ENCODE assay signal across 8 mouse cellular contexts in genomic region chrX:150656122-150656907, GRCm38 (mm10). TPM values are rescaled to one million over a fixed set of nuclear protein-coding genes. Genes with fewer than 3 reads are reported as not detected.
DNase-seq lines count a peak whose midpoint lies in the region; ATAC-seq and TF ChIP-seq lines count a peak whose summit lies in the region.

No protein-coding gene starts in this region.

- H3K4me1 ChIP-seq in forebrain, embryonic 12.5 days: no peaks in the 10 kb centered on the region
- H3K4me1 ChIP-seq in midbrain, embryonic 11.5 days (ENCODE audit: control insufficient read depth, insufficient read depth, low read length): no peaks in the 10 kb centered on the region
- H3K4me1 ChIP-seq in stomach, embryonic 16.5 days (ENCODE audit: control insufficient read depth, insufficient read depth, low read length): no peaks in the 10 kb centered on the region

- intact Hi-C loops in gastrocnemius, adult 2 months (cut with DNase I): no loop called here

- H3K4me3 ChIP-seq in gastrocnemius, adult 2 months: peak overlapping the region; percentile 61
- peak overlapping the region; percentile 51 for H3K4me3 ChIP-seq in forebrain, embryonic 12.5 days (replicated peaks)
- peak overlapping the region; percentile 50 for H3K4me3 ChIP-seq in midbrain, embryonic 11.5 days (ENCODE audit: low read depth, low read length)
- peak overlapping the region; percentile 54 for H3K4me3 ChIP-seq in stomach, embryonic 16.5 days (replicated peaks; ENCODE audit: low read length)

- TF ChIP-seq POLR2A in brain, embryonic 14.5 days (IDR thresholded peaks at IDR 0.05; ENCODE audit: borderline replicate concordance, extremely low read depth, insufficient read depth, insufficient read length, poor library complexity, severe bottlenecking): no peak

- ATAC-seq in forebrain, embryonic 12.5 days (ENCODE audit: low FRiP score): peak; percentile 75
- peak; percentile 74 for ATAC-seq in midbrain, embryonic 11.5 days (ENCODE audit: low FRiP score)
- peak; percentile 33; the same call in 1 of the 2 replicates for ATAC-seq in stomach, embryonic 16.5 days (ENCODE audit: insufficient read depth, low FRiP score)

- DNase-seq in gastrocnemius, adult 2 months: no peak
- no peak for DNase-seq in gastrocnemius, postnatal 10 days
- DNase-seq in brain, embryonic 14.5 days (ENCODE audit: low read depth): peak; percentile 88
- peak; percentile 1 for DNase-seq in kidney, postnatal 14 days
- DNase-seq in midbrain, embryonic 11.5 days (ENCODE audit: low spot score, missing footprints): peak; percentile 88
- DNase-seq in adrenal gland, adult 18-20 months (ENCODE audit: low spot score in 2 of 2): no peak

- no peaks in the 10 kb centered on the region for H3K9me3 ChIP-seq in forebrain, embryonic 12.5 days
- no peaks in the 10 kb centered on the region for H3K9me3 ChIP-seq in midbrain, embryonic 11.5 days (ENCODE audit: control insufficient read depth, low read length)
- H3K9me3 ChIP-seq in stomach, embryonic 16.5 days (replicated peaks; ENCODE audit: control insufficient read depth, low read length): no peaks in the 10 kb centered on the region

- peak overlapping the region; percentile 51 for H3K4me2 ChIP-seq in forebrain, embryonic 12.5 days
- H3K4me2 ChIP-seq in midbrain, embryonic 11.5 days: peak overlapping the region; percentile 33
- H3K4me2 ChIP-seq in stomach, embryonic 16.5 days (ENCODE audit: low read depth, low read length): peak overlapping the region; percentile 52

- no peak overlapping the region for H3K27ac ChIP-seq in gastrocnemius, adult 2 months
- H3K27ac ChIP-seq in forebrain, embryonic 12.5 days: peak overlapping the region; percentile 75
- H3K27ac ChIP-seq in midbrain, embryonic 11.5 days (ENCODE audit: low read depth, low read length): no peak overlapping the region
- no peak overlapping the region for H3K27ac ChIP-seq in stomach, embryonic 16.5 days (ENCODE audit: low read length)

- peak overlapping the region; percentile 56 for H3K9ac ChIP-seq in forebrain, embryonic 12.5 days
- peak overlapping the region; percentile 43 for H3K9ac ChIP-seq in midbrain, embryonic 11.5 days (ENCODE audit: low read length)
- H3K9ac ChIP-seq in stomach, embryonic 16.5 days (ENCODE audit: low read length): peak overlapping the region; percentile 69

- WGBS in forebrain, embryonic 12.5 days: 36% methylated on average over 29 of the region's 44 CpGs
- WGBS in midbrain, embryonic 11.5 days: 45% methylated on average over 21 of the region's 44 CpGs
- WGBS in stomach, embryonic 16.5 days: 32% methylated on average over 34 of the region's 44 CpGs

- TF ChIP-seq CTCF in gastrocnemius, adult 2 months (IDR thresholded peaks at IDR 0.05): no peak
- no peak for TF ChIP-seq CTCF in brain, embryonic 14.5 days (IDR thresholded peaks at IDR 0.05; ENCODE audit: borderline replicate concordance, extremely low read depth, insufficient read depth, insufficient read length)

- peaks cover 8% of the 10 kb centered on the region; the same call in 1 of the 2 replicates for H3K27me3 ChIP-seq in forebrain, embryonic 12.5 days
- H3K27me3 ChIP-seq in midbrain, embryonic 11.5 days (ENCODE audit: control insufficient read depth, insufficient read depth, low read length): no peaks in the 10 kb centered on the region
- H3K27me3 ChIP-seq in stomach, embryonic 16.5 days (ENCODE audit: control insufficient read depth, insufficient read depth, low read length): no peaks in the 10 kb centered on the region

- peaks cover 29% of the 10 kb centered on the region for H3K36me3 ChIP-seq in forebrain, embryonic 12.5 days (replicated peaks)
- H3K36me3 ChIP-seq in midbrain, embryonic 11.5 days (ENCODE audit: control insufficient read depth, insufficient read depth, low read length): no peaks in the 10 kb centered on the region
- H3K36me3 ChIP-seq in stomach, embryonic 16.5 days (ENCODE audit: control insufficient read depth, insufficient read depth, low read length): no peaks in the 10 kb centered on the region

RNA-seq across cellular contexts. Expression of gene Tro, which starts 1.1 kb away (rescaled TPM):
- under 1 TPM in 1 of 2 experiments, not detected in 1; 0.20 TPM for total RNA-seq in gastrocnemius, adult 2 months (2021)
- total RNA-seq in gastrocnemius, postnatal 10 days (2021): 1 to 10 TPM; 2.5 to 5.1 TPM
- polyA plus RNA-seq in brain, embryonic 14.5 days (2012; rRNA removed): 128 and 130 TPM in 2 replicates
- polyA plus RNA-seq in forebrain, embryonic 12.5 days (2016; fragmentation: Nextera tagmentation; extraction: Ambion mirVana): 54.2 and 62.9 TPM in 2 replicates
- polyA plus RNA-seq in midbrain, embryonic 11.5 days (2014; fragmentation: Nextera tagmentation; extraction: Ambion mirVana): 40.0 and 43.6 TPM in 2 replicates
- polyA plus RNA-seq in stomach, embryonic 16.5 days (2015; fragmentation: Nextera tagmentation; extraction: Ambion mirVana): 17.3 and 21.1 TPM in 2 replicates
- total RNA-seq in adrenal gland, adult 18-20 months (2021): 10 to 100 TPM in 1 of 2 experiments, 1 to 10 TPM in 1; 9.2 to 10.3 TPM

Comparison
In these comparisons a context has a peak if more than half of its experiments do, and no peak if none do; other contexts are left out.
1. DNase-seq: peak in brain, embryonic 14.5 days (single experiment), kidney, postnatal 14 days (single experiment) and midbrain, embryonic 11.5 days (single experiment); none in gastrocnemius, adult 2 months (single experiment), gastrocnemius, postnatal 10 days (single experiment) and adrenal gland, adult 18-20 months (0 of 2).
2. Peak in every context shown above with its lines, with median percentiles within 50 percentile points of each other: H3K4me3 ChIP-seq, ATAC-seq, H3K4me2 ChIP-seq and H3K9ac ChIP-seq.